Mouse (Mus musculus): Measurements from ENCODE around the gene Msrb3. TPM values are rescaled to one million over a fixed set of nuclear protein-coding genes. Genes with fewer than 3 reads are reported as not detected.

Gene Msrb3
- polyA plus RNA-seq, 1 experiment: 5.2 TPM

- H3K27ac ChIP-seq (ENCODE audit: insufficient read depth, low read length): no peak overlapping the region
- WGBS: 16% methylated on average over 13 of the region's 13 CpGs
Measured at GRCm38 (mm10) chr10:120794391-120794817, 104.5 kb downstream of the Msrb3 start.

GRCm38 (mm10) chr10:120792191-120792765 is 106.6 kb downstream of the Msrb3 start:
- no peak for DNase-seq
- WGBS: 71% methylated on average over 11 of the region's 11 CpGs
- Histone ChIP-seq H3K4me1 (ENCODE audit: control insufficient read depth, insufficient read depth, low read length) (no peaks in the 10 kb centered on the region), H3K4me3 (replicated peaks; ENCODE audit: insufficient read depth, low read depth, low read length) (no peak overlapping the region), H3K27me3 (ENCODE audit: control insufficient read depth, insufficient read depth, low read length) (no peaks in the 10 kb centered on the region; the same call in 1 of the 2 replicates), H3K27ac (ENCODE audit: insufficient read depth, low read length) (no peak overlapping the region)
- TF ChIP-seq CTCF (IDR thresholded peaks at IDR 0.05; ENCODE audit: borderline replicate concordance, insufficient read depth, low read depth, low read length) (no peak), POLR2A (IDR thresholded peaks at IDR 0.05; ENCODE audit: borderline replicate concordance, insufficient read depth, low read length) (no peak)

More at GRCm38 (mm10) chr10:120794391-120794817, 104.5 kb downstream of the Msrb3 start:
- Histone ChIP-seq H3K27me3 (ENCODE audit: control insufficient read depth, insufficient read depth, low read length) (no peaks in the 10 kb centered on the region; the same call in 1 of the 2 replicates), H3K4me3 (replicated peaks; ENCODE audit: insufficient read depth, low read depth, low read length) (no peak overlapping the region), H3K4me1 (ENCODE audit: control insufficient read depth, insufficient read depth, low read length) (no peaks in the 10 kb centered on the region)
- DNase-seq: no peak
- TF ChIP-seq POLR2A (IDR thresholded peaks at IDR 0.05; ENCODE audit: borderline replicate concordance, insufficient read depth, low read length): no peak
- TF ChIP-seq CTCF (IDR thresholded peaks at IDR 0.05; ENCODE audit: borderline replicate concordance, insufficient read depth, low read depth, low read length): no peak

DNA sequence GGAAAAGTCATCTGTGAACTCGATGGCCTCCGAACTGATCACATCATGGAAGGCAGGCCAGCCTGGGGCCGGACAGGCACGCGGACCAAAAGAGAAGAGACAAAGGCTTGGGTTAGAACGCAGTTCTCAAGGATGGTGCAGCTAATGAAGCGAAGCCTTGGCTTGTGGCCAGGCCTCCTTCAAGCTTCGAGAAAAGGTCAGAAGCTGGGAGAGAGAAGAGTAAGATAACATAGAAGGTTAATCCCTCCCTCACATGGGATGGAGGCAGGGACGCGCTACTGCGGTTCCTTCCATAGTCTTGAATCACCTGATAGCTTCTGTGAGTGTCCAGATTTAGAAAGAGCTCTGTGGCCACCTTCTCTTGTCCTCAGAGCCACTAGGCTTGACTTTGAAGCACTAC is 107.5 kb downstream of the Msrb3 start:
- 70% methylated on average over 11 of the region's 11 CpGs for WGBS
- TF ChIP-seq POLR2A (IDR thresholded peaks at IDR 0.05; ENCODE audit: borderline replicate concordance, insufficient read depth, low read length): no peak

GRCm38 (mm10) chr10:120787202-120787601 is 111.7 kb downstream of the Msrb3 start:
- 41% methylated on average over 10 of the region's 10 CpGs for WGBS
- Histone ChIP-seq H3K4me3 (replicated peaks; ENCODE audit: insufficient read depth, low read depth, low read length) (no peak overlapping the region), H3K27ac (ENCODE audit: insufficient read depth, low read length) (no peak overlapping the region), H3K4me1 (ENCODE audit: control insufficient read depth, insufficient read depth, low read length) (no peaks in the 10 kb centered on the region), H3K27me3 (ENCODE audit: control insufficient read depth, insufficient read depth, low read length) (no peaks in the 10 kb centered on the region; the same call in 1 of the 2 replicates)
- no peak for DNase-seq
- TF ChIP-seq CTCF (IDR thresholded peaks at IDR 0.05; ENCODE audit: borderline replicate concordance, insufficient read depth, low read depth, low read length): no peak
- TF ChIP-seq POLR2A (IDR thresholded peaks at IDR 0.05; ENCODE audit: borderline replicate concordance, insufficient read depth, low read length): no peak

More for the DNA sequence above, 107.5 kb downstream of the Msrb3 start:
- Histone ChIP-seq H3K4me3 (replicated peaks; ENCODE audit: insufficient read depth, low read depth, low read length) (no peak overlapping the region), H3K27me3 (ENCODE audit: control insufficient read depth, insufficient read depth, low read length) (no peaks in the 10 kb centered on the region; the same call in 1 of the 2 replicates), H3K27ac (ENCODE audit: insufficient read depth, low read length) (no peak overlapping the region), H3K4me1 (ENCODE audit: control insufficient read depth, insufficient read depth, low read length) (no peaks in the 10 kb centered on the region)
- DNase-seq: no peak

DNA sequence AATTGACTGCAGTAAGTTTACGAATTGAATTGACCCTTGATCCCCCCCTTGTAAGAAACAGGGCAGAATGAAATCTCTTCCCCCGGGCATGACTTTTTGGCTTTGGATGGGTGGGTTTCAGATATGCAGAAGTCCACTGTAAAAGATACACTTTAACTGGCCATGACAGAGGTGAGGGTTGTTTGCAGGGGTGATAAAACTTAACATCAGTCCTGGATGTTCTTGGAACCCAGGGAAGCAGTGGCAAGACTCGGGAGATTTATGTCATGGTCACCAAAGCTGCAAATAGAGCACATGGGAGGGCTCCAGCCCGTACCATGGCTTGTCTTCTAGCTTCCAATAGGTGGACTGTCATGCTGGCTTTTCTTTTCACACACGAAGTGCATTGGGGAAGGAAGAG is 114.4 kb downstream of the Msrb3 start:
- 37% methylated on average over 5 of the region's 5 CpGs for WGBS
- H3K4me3 ChIP-seq (replicated peaks; ENCODE audit: insufficient read depth, low read depth, low read length): no peak overlapping the region
- H3K27me3 ChIP-seq (ENCODE audit: control insufficient read depth, insufficient read depth, low read length): no peaks in the 10 kb centered on the region; the same call in 1 of the 2 replicates
- no peak for DNase-seq
- H3K27ac ChIP-seq (ENCODE audit: insufficient read depth, low read length): no peak overlapping the region
- TF ChIP-seq CTCF (IDR thresholded peaks at IDR 0.05; ENCODE audit: borderline replicate concordance, insufficient read depth, low read depth, low read length): no peak
- no peak for TF ChIP-seq POLR2A (IDR thresholded peaks at IDR 0.05; ENCODE audit: borderline replicate concordance, insufficient read depth, low read length)
- no peaks in the 10 kb centered on the region for H3K4me1 ChIP-seq (ENCODE audit: control insufficient read depth, insufficient read depth, low read length)

- H3K27me3 ChIP-seq (ENCODE audit: control insufficient read depth, insufficient read depth, low read length): no peaks in the 10 kb centered on the region; the same call in 1 of the 2 replicates
- TF ChIP-seq CTCF (IDR thresholded peaks at IDR 0.05; ENCODE audit: borderline replicate concordance, insufficient read depth, low read depth, low read length): no peak
- no peak for TF ChIP-seq POLR2A (IDR thresholded peaks at IDR 0.05; ENCODE audit: borderline replicate concordance, insufficient read depth, low read length)
Measured at GRCm38 (mm10) chr10:120783393-120783792, 115.5 kb downstream of the Msrb3 start.

DNA sequence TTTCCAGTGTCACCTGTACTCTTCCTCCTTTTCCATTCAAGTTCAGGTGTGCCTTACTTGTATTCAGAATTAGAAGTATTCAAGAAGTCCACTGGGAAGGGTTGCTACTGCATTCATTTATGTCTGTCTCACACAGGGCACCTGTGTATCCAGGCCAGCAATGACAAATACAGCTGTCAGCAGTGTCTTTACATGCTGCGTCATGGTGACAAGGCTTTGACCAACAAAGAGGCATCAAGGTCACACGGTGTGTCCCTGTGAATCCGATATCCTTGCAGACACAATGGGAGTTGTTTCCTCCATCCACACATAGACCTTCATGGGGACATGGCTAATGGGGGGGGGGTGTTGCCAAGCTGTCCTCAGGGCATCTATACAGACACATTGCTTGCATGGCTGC is 121.4 kb downstream of the Msrb3 start:
- no peaks in the 10 kb centered on the region for H3K4me1 ChIP-seq (ENCODE audit: control insufficient read depth, insufficient read depth, low read length)
- H3K4me3 ChIP-seq (replicated peaks; ENCODE audit: insufficient read depth, low read depth, low read length): no peak overlapping the region
- TF ChIP-seq POLR2A (IDR thresholded peaks at IDR 0.05; ENCODE audit: borderline replicate concordance, insufficient read depth, low read length) (no peak), CTCF (IDR thresholded peaks at IDR 0.05; ENCODE audit: borderline replicate concordance, insufficient read depth, low read depth, low read length) (no peak)
- no peak for DNase-seq
- H3K27me3 ChIP-seq (ENCODE audit: control insufficient read depth, insufficient read depth, low read length): no peaks in the 10 kb centered on the region; the same call in 1 of the 2 replicates
- 79% methylated on average over 3 of the region's 3 CpGs for WGBS
- no peak overlapping the region for H3K27ac ChIP-seq (ENCODE audit: insufficient read depth, low read length)

More at GRCm38 (mm10) chr10:120783393-120783792, 115.5 kb downstream of the Msrb3 start:
- WGBS: 84% methylated on average over 9 of the region's 9 CpGs
- no peaks in the 10 kb centered on the region for H3K4me1 ChIP-seq (ENCODE audit: control insufficient read depth, insufficient read depth, low read length)
- no peak overlapping the region for H3K4me3 ChIP-seq (replicated peaks; ENCODE audit: insufficient read depth, low read depth, low read length)
- no peak for DNase-seq
- no peak overlapping the region for H3K27ac ChIP-seq (ENCODE audit: insufficient read depth, low read length)

DNA sequence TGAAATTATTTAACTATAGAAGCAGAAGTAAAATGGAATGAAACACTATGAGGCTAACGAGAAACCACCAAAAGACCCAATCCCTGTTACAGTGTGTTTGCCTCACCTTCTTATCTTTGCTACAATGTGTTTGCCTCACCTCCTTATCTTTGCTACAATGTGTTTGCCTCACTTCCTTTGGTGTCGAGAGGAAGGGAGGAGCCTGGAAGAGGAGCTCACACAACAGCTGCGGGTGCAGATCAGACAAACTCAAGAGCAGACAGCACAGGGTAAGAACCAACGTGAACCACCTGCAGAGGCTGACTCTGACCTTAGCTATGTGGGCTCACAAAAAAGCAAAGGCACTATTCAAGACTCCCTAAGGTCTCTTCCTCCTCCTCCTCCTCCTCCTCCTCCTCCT is 123.5 kb downstream of the Msrb3 start:
- no peak for TF ChIP-seq CTCF (IDR thresholded peaks at IDR 0.05; ENCODE audit: borderline replicate concordance, insufficient read depth, low read depth, low read length)
- H3K4me3 ChIP-seq (replicated peaks; ENCODE audit: insufficient read depth, low read depth, low read length): no peak overlapping the region
- H3K27ac ChIP-seq (ENCODE audit: insufficient read depth, low read length): no peak overlapping the region
- DNase-seq: no peak
- WGBS: 85% methylated on average over 4 of the region's 4 CpGs
- H3K4me1 ChIP-seq (ENCODE audit: control insufficient read depth, insufficient read depth, low read length): no peaks in the 10 kb centered on the region
- H3K27me3 ChIP-seq (ENCODE audit: control insufficient read depth, insufficient read depth, low read length): no peaks in the 10 kb centered on the region; the same call in 1 of the 2 replicates
